Mouse (Mus musculus): ENCODE measurements around the gene Rhof. TPM values are rescaled to one million over a fixed set of nuclear protein-coding genes. Genes with fewer than 3 reads are reported as not detected.

Rhof gene
- total RNA-seq, 2 experiments from 2014 or later: 0.36 to 0.45 TPM

- intact Hi-C loops (cut with DNase I): loop anchor here (1.0 to 2.0 kb wide), 2 partner anchors 16 to 33 kb away; no protein-coding TSS in a partner anchor
- peak; percentile 75 for DNase-seq (ENCODE audit: low spot score)
Measured at GRCm38 (mm10) chr5:123149451-123150400, 17.2 kb upstream of the Rhof start.

- DNase-seq (ENCODE audit: low spot score): no peak
- intact Hi-C loops (cut with DNase I): loop anchor here (2.0 kb wide), 1 partner anchor 31 kb away; no protein-coding TSS in a partner anchor
Measured at GRCm38 (mm10) chr5:123148073-123148722, 15.7 kb upstream of the Rhof start.

GRCm38 (mm10) chr5:123147569-123147968 is 15.1 kb upstream of the Rhof start:
- intact Hi-C loops (cut with DNase I): no loop called here
- no peak for DNase-seq (ENCODE audit: low spot score)

DNA sequence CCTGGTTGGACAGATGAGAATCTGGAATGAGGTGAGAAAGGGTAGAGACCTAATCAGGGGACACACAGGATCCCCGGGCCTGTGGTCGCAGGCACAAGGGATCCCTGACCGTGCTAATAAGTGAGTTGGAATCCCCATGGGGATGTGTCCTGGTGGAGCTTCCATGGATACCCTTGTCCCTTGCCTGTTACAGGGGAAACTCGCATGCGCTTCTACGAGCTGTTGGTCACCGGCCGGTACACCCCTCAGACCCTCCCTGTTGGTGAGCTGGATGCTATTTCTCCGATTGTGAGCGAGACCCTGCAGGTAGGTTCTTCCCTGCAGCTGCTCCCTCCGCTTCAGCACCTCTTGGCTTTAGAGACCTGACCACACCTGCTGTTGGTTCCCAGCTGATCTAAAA is 13.9 kb upstream of the Rhof start:
- DNase-seq (ENCODE audit: low spot score): no peak
- intact Hi-C loops (cut with DNase I): no loop called here

GRCm38 (mm10) chr5:123144746-123145590 is 12.5 kb upstream of the Rhof start:
- intact Hi-C loops (cut with DNase I): no loop called here
- no peak for DNase-seq (ENCODE audit: low spot score)

DNA sequence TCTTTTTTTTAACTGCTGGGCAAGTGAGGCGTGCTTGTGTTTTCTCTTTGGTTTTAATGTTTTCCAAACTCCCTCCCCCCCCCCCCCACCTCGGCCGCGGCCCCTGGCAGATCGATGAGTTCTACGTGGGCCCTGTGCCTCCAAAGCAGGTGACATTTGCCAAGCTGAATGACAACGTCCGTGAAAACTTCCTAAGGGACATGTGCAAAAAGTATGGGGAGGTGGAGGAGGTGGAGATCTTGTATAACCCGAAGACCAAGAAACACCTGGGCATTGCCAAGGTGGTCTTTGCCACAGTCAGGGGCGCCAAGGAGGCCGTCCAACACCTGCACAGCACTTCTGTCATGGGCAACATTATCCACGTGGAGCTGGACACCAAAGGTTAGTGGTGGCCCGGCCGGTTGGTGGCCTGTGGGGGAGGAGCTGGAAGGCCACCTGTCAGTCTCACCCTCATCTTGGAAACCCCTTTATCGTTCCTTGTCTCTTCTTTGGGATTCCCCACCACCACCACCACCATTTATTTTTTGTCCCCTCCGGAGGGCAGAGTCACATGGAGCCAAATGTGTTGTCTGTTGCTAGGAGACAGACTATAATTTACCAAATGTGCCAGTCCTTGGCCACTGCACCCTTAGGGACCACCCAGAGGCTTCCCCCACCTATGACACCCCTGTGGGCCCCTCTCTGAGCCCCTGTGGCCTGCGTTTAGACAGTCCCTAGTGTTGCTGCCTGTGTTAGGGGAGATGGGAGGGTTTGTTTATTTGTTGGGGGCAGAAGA is 11.7 kb upstream of the Rhof start:
- DNase-seq (ENCODE audit: low spot score): no peak
- intact Hi-C loops (cut with DNase I): no loop called here

GRCm38 (mm10) chr5:123143251-123143970 is 10.9 kb upstream of the Rhof start:
- DNase-seq (ENCODE audit: low spot score): no peak
- intact Hi-C loops (cut with DNase I): no loop called here

DNA sequence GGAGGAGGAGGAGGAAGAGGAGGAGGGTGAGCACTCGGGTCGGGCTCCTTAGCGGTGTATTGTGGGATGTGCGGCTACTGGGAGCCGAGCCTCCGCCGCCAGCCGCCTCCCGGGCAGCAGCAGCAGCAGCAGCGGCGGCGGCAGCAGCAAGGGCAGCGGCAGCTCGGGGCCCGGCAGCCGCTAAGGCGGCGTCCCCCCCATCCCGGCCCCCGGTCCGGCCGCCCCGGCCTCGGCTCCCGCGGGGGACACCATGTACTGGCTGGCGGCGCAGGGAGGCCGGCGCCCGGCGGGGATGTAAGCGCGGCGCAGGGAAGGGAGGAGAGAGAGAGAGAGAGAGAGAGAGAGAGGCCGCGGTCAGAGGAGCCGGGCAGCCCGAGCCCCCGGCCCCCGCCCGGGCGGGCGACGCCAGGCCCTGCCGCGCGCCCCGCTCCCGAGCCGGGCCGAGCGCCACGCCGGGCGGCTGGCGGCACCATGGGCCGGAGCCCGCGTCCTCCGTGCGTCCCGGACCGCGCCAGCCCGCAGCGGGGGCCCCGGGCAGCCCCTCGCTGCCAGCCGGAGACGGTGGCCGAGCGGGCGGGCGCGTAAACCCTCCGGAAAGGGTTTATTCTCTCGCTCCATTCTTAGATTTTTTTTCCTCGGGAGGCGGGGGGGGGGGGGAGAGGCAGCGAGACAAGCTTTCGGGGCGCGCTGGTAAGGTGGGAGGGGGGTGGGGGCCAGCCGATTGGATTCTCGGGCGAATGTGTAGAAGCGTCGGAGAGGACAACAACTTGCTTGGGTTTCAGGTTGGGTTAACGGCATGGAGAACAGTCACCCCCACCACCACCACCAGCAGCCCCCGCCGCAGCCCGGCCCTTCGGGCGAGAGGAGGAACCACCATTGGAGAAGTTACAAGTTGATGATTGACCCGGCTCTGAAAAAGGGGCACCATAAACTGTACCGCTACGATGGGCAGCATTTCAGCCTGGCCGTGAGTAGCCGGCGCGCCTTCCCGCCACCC is 10.0 kb upstream of the Rhof start, which contains the start of gene Setd1b:
Setd1b (plus strand) TSS at position 33 of the 997 bp plus-strand sequence.
- intact Hi-C loops (cut with DNase I): no loop called here
- no peak for DNase-seq (ENCODE audit: low spot score)

DNA sequence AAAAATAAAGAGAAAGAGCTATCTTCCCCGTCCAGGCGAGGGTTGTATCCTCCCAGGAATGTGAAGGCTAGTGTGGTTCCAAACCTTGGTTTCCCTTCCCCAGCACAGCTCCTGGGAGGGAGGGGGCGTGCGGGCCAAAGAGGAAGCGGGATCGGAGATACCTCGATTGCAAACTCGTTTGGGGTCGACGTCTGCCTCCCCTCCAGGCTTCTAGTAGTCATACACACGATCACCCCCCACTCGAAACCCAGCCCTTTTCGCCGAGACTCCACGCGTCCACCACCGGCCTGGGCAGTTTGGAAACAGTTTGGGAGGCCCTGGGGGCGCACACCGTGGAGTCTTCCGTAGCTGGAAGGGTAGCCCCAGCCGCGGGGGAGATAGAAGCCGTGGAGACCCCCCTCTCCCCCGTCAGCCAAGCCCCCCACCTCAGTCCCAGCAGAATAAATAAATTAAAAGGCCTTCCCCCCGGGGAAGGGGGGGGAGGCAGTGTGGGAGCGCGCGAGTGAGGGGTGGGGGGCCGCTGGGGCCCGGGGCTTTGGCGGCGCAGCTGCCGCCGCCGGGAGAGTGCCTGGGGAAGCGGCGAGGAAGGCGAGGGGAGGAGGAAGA is 9.2 kb upstream of the Rhof start:
- peak; percentile 54 for DNase-seq (ENCODE audit: low spot score)
- intact Hi-C loops (cut with DNase I): no loop called here

GRCm38 (mm10) chr5:123140694-123141554 is 8.4 kb upstream of the Rhof start:
- intact Hi-C loops (cut with DNase I): no loop called here
- peak; percentile 89 for DNase-seq (ENCODE audit: low spot score)

DNA sequence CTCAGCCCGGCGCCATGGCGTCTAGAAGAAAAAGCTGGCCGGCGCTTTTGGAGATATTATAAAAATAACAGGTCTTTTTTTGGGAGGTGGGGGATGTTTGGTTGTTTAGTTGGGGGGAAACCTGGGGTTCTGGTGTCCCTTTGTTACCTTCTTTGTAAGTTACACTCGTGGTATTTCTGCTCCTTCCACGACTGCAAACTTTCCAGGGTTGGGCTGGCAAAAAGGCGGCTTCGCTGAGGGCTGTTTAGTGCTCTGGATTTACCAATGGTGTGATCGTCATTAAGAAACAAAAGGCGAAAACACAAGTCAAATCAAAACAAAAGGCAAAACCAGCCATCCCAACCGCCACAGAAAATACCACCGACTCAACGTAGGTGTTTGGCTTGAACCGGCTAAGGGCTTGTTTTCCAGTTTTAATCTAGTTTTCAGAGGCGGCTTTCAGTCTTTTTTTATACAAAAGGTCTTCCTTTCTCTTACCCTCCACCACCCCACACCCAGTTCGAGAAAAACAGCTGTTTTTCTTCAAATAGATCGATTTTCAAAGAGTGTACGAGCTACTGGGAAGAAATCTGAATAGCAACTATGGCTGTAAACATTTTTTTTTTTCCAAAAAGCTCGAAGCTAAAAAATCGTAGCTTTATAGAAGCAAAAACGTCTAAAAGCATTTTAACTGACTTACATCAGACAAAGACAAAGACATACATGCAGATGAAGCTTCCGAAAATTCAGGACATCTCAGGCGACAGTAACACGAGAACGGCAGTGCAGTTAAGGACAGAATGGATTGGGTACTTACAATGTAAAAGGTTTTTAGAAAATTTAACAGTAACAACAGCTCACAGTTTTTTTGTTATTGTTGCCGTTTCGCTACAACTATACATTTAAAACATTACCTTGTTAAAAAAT is 7.5 kb upstream of the Rhof start:
- DNase-seq (ENCODE audit: low spot score): no peak
- intact Hi-C loops (cut with DNase I): no loop called here

GRCm38 (mm10) chr5:123138953-123139721 is 6.6 kb upstream of the Rhof start:
- peak; percentile 75 for DNase-seq (ENCODE audit: low spot score)
- intact Hi-C loops (cut with DNase I): no loop called here

- peak; percentile 75 for DNase-seq (ENCODE audit: low spot score)
- intact Hi-C loops (cut with DNase I): no loop called here
Measured at GRCm38 (mm10) chr5:123138230-123138911, 5.9 kb upstream of the Rhof start.

DNA sequence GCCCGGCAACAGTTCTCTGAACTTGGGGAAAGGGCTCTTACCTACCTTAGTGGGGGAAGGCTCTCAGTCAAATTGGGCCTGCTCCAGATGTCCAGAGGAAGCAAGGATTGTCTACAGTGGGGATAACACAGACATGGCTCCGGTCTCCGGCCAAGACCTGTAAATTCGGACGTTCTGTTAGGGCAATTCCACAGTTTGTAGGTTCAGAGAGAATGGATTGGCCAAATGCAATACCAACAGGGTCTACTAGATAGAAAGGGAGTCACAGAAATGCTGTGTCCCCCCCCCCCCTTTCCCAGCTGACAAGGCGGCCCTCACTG is 5.4 kb upstream of the Rhof start:
- intact Hi-C loops (cut with DNase I): no loop called here

More for the DNA sequence above, 5.4 kb upstream of the Rhof start:
- no peak for DNase-seq (ENCODE audit: low spot score)
